Mouse (Mus musculus): Measurements from ENCODE around the gene Polr3b. TPM values are rescaled to one million over a fixed set of nuclear protein-coding genes. Genes with fewer than 3 reads are reported as not detected.

The Polr3b gene
- polyA plus RNA-seq, 1 experiment: 1.6 TPM

DNA sequence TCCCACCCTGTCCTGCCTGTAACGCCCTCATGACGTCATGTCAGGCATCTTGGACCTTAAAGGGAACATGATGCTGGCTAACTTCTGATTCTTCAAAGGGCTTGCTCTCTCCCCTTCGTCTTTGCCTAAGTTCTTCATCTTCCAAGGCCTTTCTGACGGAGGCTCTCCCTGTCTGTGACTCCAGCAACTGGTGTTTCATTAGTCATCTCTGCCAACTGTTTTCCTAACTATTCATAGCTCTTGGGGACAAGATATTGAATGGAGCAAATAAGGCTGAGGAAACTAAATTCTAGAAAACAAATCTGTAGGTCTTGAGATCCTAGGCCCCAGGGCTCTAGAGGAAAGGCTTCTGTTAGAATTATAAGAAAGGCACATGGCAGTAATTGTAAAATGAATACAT lies 151.8 kb downstream of the Polr3b start:
- WGBS: 78% methylated on average over 4 of the region's 4 CpGs
- no peak for TF ChIP-seq CTCF (IDR thresholded peaks at IDR 0.05; ENCODE audit: extremely low read depth, insufficient read length, insufficient replicate concordance, low read depth, low read length)
- TF ChIP-seq POLR2A (IDR thresholded peaks at IDR 0.05; ENCODE audit: low read depth, low read length): no peak
- no peaks in the 10 kb centered on the region for H3K27me3 ChIP-seq (ENCODE audit: control insufficient read depth, insufficient read depth, low read length)
- no peak overlapping the region for H3K4me3 ChIP-seq (ENCODE audit: low read depth, low read length)
- H3K27ac ChIP-seq (ENCODE audit: insufficient read depth, low read depth, low read length): no peak overlapping the region
- no peaks in the 10 kb centered on the region for H3K36me3 ChIP-seq (ENCODE audit: control insufficient read depth, insufficient read depth, low read length)
- no peaks in the 10 kb centered on the region for H3K4me1 ChIP-seq (ENCODE audit: control insufficient read depth, insufficient read depth, insufficient read length, low read length)

DNA sequence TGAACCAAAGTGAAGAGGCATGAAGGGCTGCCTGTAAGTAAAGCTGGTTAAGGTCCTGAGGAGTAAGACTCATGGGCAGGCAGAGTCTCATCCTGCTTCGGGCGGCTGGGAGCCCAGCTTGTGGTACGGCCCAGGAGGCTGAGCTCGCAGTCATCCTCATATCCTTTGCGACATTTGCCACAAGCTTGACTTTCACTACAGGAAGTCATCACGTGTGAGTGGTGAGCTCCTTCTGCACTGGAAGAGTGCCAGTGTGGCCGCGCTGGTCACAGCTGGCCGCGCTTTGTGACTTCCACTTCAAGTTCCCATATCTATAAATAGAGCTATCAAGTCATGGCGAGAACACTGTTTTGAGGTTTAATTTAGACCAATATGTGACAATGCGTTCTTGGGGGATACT lies 152.5 kb downstream of the Polr3b start:
- Histone ChIP-seq H3K36me3 (ENCODE audit: control insufficient read depth, insufficient read depth, low read length) (no peaks in the 10 kb centered on the region), H3K4me1 (ENCODE audit: control insufficient read depth, insufficient read depth, insufficient read length, low read length) (no peaks in the 10 kb centered on the region), H3K4me3 (ENCODE audit: low read depth, low read length) (no peak overlapping the region), H3K27me3 (ENCODE audit: control insufficient read depth, insufficient read depth, low read length) (no peaks in the 10 kb centered on the region), H3K27ac (ENCODE audit: insufficient read depth, low read depth, low read length) (no peak overlapping the region)
- TF ChIP-seq POLR2A (IDR thresholded peaks at IDR 0.05; ENCODE audit: low read depth, low read length) (no peak), CTCF (IDR thresholded peaks at IDR 0.05; ENCODE audit: extremely low read depth, insufficient read length, insufficient replicate concordance, low read depth, low read length) (no peak)
- 61% methylated on average over 12 of the region's 12 CpGs for WGBS

Other genes with a start within 250 kb of the Polr3b start
- gene Nuak1, start 181.7 kb upstream of the Polr3b start, polyA plus RNA-seq (2012; rRNA removed): 2.0 and 2.7 TPM in 2 replicates
- gene Ckap4, start 88.2 kb upstream of the Polr3b start, polyA plus RNA-seq (2012; rRNA removed): 11.8 and 15.2 TPM in 2 replicates
- gene Tcp11l2, start 45.7 kb upstream of the Polr3b start, polyA plus RNA-seq (2012; rRNA removed): 19.3 and 34.3 TPM in 2 replicates
- gene Rfx4, start 133.8 kb downstream of the Polr3b start, polyA plus RNA-seq (2012; rRNA removed): not detected in 2 replicates